Mouse (Mus musculus) C3H10T1/2 (cell line): ENCODE measurements around the gene Eya3. TPM values are rescaled to one million over a fixed set of nuclear protein-coding genes. Genes with fewer than 3 reads are reported as not detected.

ENCODE experiments used
- polyA plus RNA-seq, 2 experiments: library from polyadenylated mRNA; unstranded; fragments of >200 nt; fragmentation: generic; extraction: Trizol; gene quantifications; one replicate each; pipeline ENCODE4 v1.2.1; 2012; ENCODE audit warnings: missing spikeins in 2 of 2

The Eya3 gene
- polyA plus RNA-seq: 10 to 100 TPM in 1 of 2 experiments, 1 to 10 TPM in 1; 5.2 to 12.4 TPM

DNA sequence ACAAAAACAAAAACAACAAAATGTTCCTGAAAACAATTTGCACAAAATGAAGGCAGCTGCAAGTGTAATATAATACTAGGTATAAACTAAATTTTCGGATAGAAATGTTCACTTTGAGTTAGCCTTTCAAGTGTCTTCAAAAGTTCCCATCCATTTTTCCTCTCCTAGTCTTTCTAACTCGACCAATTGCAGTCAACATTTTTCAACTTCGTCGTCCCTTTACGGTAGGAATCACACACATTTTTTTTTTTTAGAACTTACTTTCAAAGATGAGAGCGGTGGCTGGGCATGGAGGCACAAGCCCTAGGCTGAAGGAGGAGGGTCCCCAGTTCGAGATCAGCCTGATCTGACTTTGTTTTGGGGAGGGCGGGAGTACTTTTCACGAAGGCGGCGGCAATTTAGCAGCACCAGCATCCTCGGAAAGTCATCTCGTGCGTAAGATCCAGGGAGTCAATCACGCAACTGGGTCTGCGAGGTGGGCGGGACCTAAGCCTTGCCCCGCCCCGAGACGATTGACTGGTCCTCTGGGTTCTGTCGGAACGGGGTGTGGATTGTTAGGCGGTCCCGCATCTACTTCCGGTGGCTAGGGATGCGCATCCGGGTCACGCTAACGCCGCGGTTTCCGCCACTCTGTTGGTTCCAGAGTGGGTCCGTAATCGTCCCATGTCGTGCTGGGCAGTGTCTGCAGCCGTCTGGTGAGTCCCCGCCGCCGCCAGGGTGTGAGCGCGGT is at the start of gene Eya3:
Gene Eya3, plus strand, starts transcription at position 527 of the 730 bp plus-strand sequence.

DNA sequence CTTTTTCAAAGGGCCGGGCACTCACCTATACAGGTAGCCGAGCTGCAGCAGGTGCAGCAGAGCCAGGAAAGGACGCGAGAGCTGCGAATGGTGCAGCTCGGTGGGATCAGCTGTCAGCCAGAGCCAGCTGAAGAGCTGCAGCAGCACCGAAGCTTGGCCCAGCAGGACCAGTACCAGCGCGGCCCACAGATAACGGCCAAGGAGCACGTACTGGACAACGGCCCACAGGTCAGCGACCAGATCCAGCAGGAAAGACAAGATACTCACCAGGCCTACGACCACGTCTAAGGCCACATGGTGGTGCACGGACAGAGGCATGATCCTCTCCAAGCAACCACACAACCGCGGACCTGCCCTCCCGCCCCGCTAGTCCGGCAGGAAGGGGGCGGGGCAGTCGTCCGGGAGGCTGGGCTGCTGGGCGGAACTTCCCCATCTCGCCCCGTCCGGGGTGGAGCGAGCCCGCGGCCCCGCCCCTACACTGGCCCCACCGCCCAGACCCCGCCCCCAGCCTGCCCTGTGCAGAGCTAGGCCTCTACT is 93.4 kb downstream of the Eya3 start, which contains the start of gene Xkr8:
Gene Xkr8, minus strand, starts transcription at position 399 of the 537 bp plus-strand sequence.

GRCm38 (mm10) chr4:132756974-132757373 is 118.2 kb downstream of the Eya3 start, which contains the start of gene Smpdl3b:
Gene Smpdl3b, minus strand, starts transcription at chr4:132757252.

DNA sequence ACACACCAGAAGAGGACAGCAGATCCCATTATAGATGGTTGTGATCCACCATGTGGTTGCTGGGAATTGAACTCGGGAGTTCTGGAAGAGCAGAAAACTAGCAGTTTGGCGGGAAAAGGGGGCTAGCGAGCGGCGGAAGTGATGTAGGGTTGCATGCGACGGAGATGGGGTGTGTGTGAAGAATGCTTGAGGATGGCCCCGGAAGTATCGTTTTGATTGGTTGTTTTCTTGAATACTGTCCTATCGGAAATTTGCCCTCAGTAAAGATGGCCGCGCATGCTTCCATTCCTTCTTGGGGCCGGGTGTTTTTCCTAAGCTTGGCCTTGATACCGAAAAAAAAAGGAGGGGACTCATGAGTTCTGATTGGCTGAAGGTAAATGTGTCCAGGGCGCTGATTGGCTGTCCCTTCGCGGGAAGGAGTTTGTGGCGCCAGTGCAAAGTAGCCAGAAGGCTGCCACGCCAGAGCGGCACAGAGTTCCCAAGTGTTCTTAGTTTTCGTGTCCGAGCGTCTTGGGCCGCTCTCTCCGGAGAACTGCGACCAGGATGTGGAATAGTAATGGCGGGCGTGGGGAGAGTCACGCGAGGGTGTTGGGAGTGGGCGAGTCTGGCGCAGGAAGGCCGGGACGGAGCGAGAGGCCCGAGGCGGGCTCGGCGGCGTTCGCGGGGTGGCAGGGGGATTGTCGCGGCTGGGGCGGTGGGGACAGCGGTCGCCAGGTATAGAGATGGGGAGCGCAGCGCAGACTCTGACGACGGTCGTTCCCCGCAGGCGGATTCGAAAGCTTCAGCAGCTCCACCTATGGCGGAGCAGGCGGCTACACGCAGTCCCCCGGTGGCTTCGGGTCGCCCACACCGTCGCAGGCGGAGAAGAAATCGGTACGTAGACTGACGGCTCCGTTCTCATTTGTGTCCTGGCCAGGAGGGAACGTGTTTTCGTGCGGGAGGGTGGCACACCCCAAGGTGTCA is 129.4 kb downstream of the Eya3 start, which contains the start of gene Rpa2:
Gene Rpa2, plus strand, starts transcription at position 419 of the 963 bp plus-strand sequence.

Other genes starting within 250 kb of the Eya3 start
- gene Phactr4, start 216.5 kb upstream of the Eya3 start, polyA plus RNA-seq: 1 to 10 TPM; 2.6 to 5.9 TPM
- 1 to 10 TPM; 1.6 to 5.1 TPM for gene Med18, start 175.1 kb upstream of the Eya3 start, polyA plus RNA-seq
- gene Sesn2, start 128.5 kb upstream of the Eya3 start, polyA plus RNA-seq: 10 to 100 TPM in 1 of 2 experiments, 1 to 10 TPM in 1; 9.2 to 25.8 TPM
- gene Atpif1, start 105.3 kb upstream of the Eya3 start, polyA plus RNA-seq: 100 to 1,000 TPM; 397 to 898 TPM
- gene Dnajc8, start 103.4 kb upstream of the Eya3 start, polyA plus RNA-seq: 10 to 100 TPM; 29.3 to 74.5 TPM
- under 1 TPM in 1 of 2 experiments, not detected in 1; 0.04 TPM for gene Ptafr, start 74.9 kb upstream of the Eya3 start, polyA plus RNA-seq
- gene Xkr8, start 93.6 kb downstream of the Eya3 start, polyA plus RNA-seq: 1 to 10 TPM; 2.1 to 7.6 TPM
- 1 to 10 TPM; 5.7 to 7.7 TPM for gene Smpdl3b, start 118.3 kb downstream of the Eya3 start, polyA plus RNA-seq
- 10 to 100 TPM; 21.8 to 42.1 TPM for gene Rpa2, start 129.3 kb downstream of the Eya3 start, polyA plus RNA-seq
- not detected for gene Themis2, start 157.4 kb downstream of the Eya3 start, polyA plus RNA-seq
- 10 to 100 TPM; 20.8 to 34.2 TPM for gene Ppp1r8, start 204.2 kb downstream of the Eya3 start, polyA plus RNA-seq
- 10 to 100 TPM in 1 of 2 experiments, 1 to 10 TPM in 1; 2.7 to 22.1 TPM for gene Stx12, start 245.5 kb downstream of the Eya3 start, polyA plus RNA-seq